Mouse (Mus musculus) forebrain, embryonic 12.5 days (tissue): ENCODE measurements at regions not wholly inside any gene's neighbourhood (a gene's known extent, or its start where the extent isn't known, plus 50 kb on each side); places are given as distances from the start of the nearest gene placed in this dataset.

ENCODE experiments used
- ATAC-seq: fragments of 200-750 bp; cut with Nextera tagmentation; 2 replicates; pipeline ENCODE4 v1.8.0; 2017; ENCODE audit warnings: moderate TSS enrichment; ENCODE audit not compliant: low FRiP score
- H3K27ac ChIP-seq: fragments of 300-500 bp; sonication (generic); 2 replicates; pipeline ENCODE4 v1.5.1; 2016; ENCODE audit warnings: mild to moderate bottlenecking
- H3K27me3 ChIP-seq: fragments of 300-500 bp; sonication (generic); 2 replicates; pipeline ENCODE4 v1.6.1; 2016; ENCODE audit warnings: mild to moderate bottlenecking
- H3K36me3 ChIP-seq: fragments of 300-500 bp; sonication (generic); replicated peaks from 2 replicates; pipeline ENCODE4 v1.6.1; 2016; ENCODE audit warnings: mild to moderate bottlenecking
- H3K4me1 ChIP-seq: fragments of 300-500 bp; sonication (generic); 2 replicates; pipeline ENCODE4 v1.6.1; 2016
- H3K4me2 ChIP-seq: fragments of 300-500 bp; sonication (generic); 2 replicates; pipeline ENCODE4 v1.6.1; 2016; ENCODE audit warnings: mild to moderate bottlenecking, moderate library complexity
- H3K4me3 ChIP-seq: fragments of 300-500 bp; sonication (generic); replicated peaks from 2 replicates; pipeline ENCODE4 v1.5.1; 2016; ENCODE audit warnings: mild to moderate bottlenecking
- H3K9ac ChIP-seq: fragments of 300-500 bp; sonication (generic); 2 replicates; pipeline ENCODE4 v1.6.1; 2016; ENCODE audit warnings: mild to moderate bottlenecking
- H3K9me3 ChIP-seq: fragments of 300-500 bp; sonication (generic); 2 replicates; pipeline ENCODE4 v1.6.1; 2016
- WGBS: fragments of 180-500 bp; shearing (Covaris S2); methylation state at CpG from one replicate; pipeline ENCODE4 v1.1.7; 2016; 5-methylcytosine and 5-hydroxymethylcytosine counted together

DNA sequence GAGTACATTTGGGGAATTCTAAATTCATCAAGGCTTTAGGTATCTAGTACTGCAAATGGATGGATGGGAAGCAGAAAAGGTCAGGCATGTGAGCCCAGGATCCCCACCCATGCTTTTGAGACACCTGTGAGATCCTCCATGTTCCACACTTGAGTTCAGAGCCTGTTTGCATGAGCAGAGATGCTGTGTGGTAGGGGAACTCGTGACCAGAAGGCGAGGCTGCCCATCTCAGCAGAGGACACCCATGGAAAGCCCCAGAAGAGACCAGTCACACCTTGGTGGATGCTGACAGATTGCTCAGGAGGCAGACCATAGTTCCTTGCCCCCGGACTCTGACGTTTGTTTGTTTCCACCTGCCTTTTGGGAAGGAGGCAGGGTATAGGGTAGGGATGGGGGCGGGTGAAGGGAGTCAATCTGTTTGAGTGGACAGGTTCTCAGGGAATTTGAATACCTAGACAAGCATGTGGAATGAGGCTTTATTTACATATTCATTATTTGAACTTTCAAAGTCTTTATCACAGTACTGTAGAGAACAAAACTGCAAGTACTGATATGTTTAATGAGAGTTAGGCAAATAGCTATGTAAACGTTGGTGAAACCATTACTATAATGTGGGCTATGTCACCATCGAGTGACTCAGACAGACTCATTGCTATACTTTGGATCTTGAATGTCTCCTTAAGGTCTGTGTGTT, 278.5 kb downstream of the Dhx35 start:
- H3K9ac ChIP-seq: no peak overlapping the region
- H3K4me3 ChIP-seq: no peak overlapping the region

DNA sequence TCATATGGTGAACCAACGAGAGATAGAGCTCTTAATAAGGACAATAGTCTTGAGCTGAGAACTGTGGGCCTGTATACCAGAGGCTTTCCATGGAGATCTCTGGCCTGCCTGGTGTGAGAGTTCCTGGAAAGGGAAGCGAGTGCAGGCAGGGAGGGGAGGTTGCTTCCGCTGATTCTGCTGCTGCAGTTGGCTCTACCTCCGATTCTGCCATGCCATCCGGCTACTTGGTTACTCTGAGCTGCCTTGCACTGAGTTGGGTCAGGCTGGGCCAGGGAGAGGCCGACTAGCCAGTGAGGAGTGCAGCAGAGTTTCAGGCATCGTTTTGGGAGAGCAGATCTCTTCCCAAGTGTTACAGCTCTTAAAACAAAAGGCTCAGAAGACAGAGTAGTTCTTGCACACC, 285.2 kb downstream of the Dhx35 start:
- Histone ChIP-seq H3K4me2 (no peak overlapping the region), H3K36me3 (no peaks in the 10 kb centered on the region), H3K9me3 (no peaks in the 10 kb centered on the region), H3K27ac (no peak overlapping the region), H3K4me3 (no peak overlapping the region), H3K4me1 (0 out of 2 replicates have a peak, but pooled peaks cover 6% of the 10 kb centered on the region), H3K9ac (no peak overlapping the region), H3K27me3 (peaks cover 5% of the 10 kb centered on the region; the same call in 1 of the 2 replicates)
- no peak for ATAC-seq
- 85% methylated on average over 7 of the region's 7 CpGs for WGBS

More for the DNA sequence above, 278.5 kb downstream of the Dhx35 start:
- peaks cover 5% of the 10 kb centered on the region; the same call in 1 of the 2 replicates for H3K27me3 ChIP-seq
- H3K27ac ChIP-seq: no peak overlapping the region
- H3K4me2 ChIP-seq: no peak overlapping the region
- no peak for ATAC-seq
- H3K9me3 ChIP-seq: no peaks in the 10 kb centered on the region
- 0 out of 2 replicates have a peak, but pooled peaks cover 4% of the 10 kb centered on the region for H3K4me1 ChIP-seq
- H3K36me3 ChIP-seq: no peaks in the 10 kb centered on the region
- WGBS: 83% methylated on average over 7 of the region's 7 CpGs

DNA sequence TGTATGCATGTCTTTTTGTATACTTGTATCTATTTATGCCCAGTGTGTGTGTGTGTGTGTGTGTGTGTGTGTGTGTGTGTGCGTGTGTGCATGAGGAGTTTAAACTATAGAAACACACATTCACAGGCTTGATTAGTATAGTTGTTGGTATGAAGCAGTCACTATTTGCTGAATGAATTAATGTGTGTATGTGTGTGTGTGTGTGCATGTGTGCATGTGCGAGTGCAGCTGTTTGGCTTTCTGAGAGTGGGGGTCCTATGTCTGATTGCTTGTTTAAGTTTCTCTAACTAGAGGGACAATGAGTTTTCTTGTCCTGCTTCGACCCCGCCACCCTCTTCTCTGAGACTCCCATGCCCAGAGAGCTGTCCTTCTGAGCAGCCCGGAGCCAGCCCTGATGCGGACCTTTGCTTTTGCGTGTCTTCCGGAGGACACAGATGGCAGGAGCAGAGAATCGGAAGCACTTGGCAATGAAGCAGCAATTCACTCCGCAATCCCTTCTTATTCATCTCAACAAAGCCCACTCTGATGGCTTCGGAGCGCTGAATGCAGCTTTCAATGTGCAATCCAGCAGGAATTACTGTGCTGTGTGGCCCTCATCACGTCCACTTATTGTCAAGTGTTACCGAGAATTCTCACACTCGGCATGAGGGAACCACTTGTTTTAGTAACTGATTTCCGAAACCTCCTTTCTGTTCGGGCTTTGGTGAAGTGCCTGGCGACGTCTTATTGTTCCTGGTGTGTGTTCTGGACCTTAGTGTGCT, 286.4 kb downstream of the Dhx35 start:
- Histone ChIP-seq H3K27me3 (peaks cover 5% of the 10 kb centered on the region; the same call in 1 of the 2 replicates), H3K27ac (no peak overlapping the region; the same call in 1 of the 2 replicates), H3K36me3 (no peaks in the 10 kb centered on the region), H3K4me3 (no peak overlapping the region), H3K9me3 (no peaks in the 10 kb centered on the region), H3K4me1 (0 out of 2 replicates have a peak, but pooled peaks cover 6% of the 10 kb centered on the region), H3K9ac (no peak overlapping the region), H3K4me2 (peak overlapping the region; percentile 17; the same call in 1 of the 2 replicates)
- WGBS: 51% methylated on average over 19 of the region's 19 CpGs
- ATAC-seq: peak; percentile 55; the same call in 1 of the 2 replicates

DNA sequence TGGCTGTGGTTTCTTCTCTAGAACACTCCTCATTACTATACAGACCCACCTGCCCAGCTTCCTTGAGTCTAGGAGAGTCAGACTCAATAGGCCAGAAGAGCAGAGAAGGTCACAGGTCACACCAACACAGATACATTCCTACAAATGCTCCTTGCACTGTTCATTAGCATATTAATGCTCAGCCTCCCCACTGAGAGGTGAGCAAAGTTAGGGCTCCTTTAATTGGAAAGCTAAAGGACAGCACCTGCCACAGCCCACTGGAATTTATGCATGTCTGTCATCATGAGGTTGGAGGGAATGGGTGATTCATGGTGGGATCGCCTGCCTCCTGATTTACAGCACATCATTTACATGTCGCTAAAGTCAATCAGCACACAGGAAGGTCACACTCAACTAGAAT, 292.2 kb downstream of the Dhx35 start:
- no peak overlapping the region for H3K9ac ChIP-seq
- no peak overlapping the region for H3K27ac ChIP-seq
- H3K4me2 ChIP-seq: no peak overlapping the region
- H3K4me1 ChIP-seq: no peaks in the 10 kb centered on the region
- H3K4me3 ChIP-seq: no peak overlapping the region
- 81% methylated on average over 2 of the region's 2 CpGs for WGBS
- H3K9me3 ChIP-seq: no peaks in the 10 kb centered on the region
- H3K27me3 ChIP-seq: no peaks in the 10 kb centered on the region
- ATAC-seq: no peak
- no peaks in the 10 kb centered on the region for H3K36me3 ChIP-seq

DNA sequence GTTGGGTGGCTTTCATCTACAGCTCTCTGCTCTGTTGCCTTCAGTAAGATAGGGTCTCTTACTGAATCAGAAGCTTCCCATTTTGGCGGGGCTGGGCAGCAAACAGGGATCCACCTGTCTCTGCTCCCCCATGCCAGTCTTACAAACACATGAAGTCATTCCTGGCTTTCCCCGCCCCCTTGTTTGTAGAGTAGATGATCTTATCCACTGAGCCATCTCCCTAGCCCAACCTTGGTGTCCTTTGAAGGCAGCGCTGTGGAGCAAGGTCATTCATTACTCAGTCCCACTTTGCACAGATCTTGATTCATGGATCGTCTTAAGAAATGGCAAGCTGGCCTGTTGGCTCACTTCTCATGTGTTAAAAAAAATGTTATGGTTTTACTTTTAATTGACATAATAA, 293.6 kb downstream of the Dhx35 start:
- Histone ChIP-seq H3K36me3 (no peaks in the 10 kb centered on the region), H3K9me3 (no peaks in the 10 kb centered on the region), H3K9ac (no peak overlapping the region), H3K4me1 (no peaks in the 10 kb centered on the region), H3K4me3 (no peak overlapping the region), H3K27ac (no peak overlapping the region), H3K27me3 (no peaks in the 10 kb centered on the region), H3K4me2 (no peak overlapping the region)
- WGBS: 89% methylated on average over 4 of the region's 4 CpGs
- no peak for ATAC-seq

DNA sequence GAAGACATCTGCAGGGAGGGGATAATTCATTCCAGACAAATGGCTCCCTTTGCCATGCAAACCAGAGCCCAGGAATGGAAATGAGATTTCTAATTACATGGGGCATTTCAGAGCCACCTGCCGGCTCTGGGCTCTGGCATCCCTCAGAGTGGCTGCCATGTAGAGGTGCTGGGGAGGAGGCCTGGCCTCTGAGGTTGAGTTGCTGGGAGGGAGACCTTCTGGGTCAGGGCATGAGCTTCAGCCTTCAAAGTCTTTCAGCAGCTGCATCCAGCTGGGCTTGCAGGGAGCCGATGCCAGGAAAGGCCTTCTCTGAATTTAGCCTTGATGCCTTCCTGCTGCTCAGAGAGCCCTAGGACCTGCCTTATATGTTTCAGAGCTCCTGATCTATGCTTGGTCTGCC, 302.1 kb downstream of the Dhx35 start:
- H3K27ac ChIP-seq: no peak overlapping the region

DNA sequence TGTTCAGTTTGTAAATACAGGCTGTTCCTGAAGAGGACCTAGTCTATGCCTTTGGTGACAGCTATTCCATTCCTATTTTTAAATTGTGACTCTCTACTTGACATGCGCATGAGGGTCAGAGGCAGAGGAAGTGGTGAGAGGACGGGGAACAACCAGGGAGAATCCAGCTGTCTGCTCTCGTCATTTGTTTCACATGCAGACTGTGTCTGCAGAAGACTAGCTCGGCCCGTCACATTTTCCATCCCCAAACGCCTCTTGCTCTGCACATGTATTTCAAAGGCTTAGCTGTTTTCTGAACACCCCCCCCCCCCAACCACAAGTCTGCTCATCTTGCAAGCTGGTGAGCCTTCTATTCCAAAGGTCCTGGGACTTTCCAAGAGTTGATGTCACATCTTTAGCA, 339.4 kb downstream of the Dhx35 start:
- Histone ChIP-seq H3K4me3 (no peak overlapping the region), H3K9me3 (0 out of 2 replicates have a peak, but pooled peaks cover 5% of the 10 kb centered on the region), H3K27me3 (no peaks in the 10 kb centered on the region), H3K27ac (no peak overlapping the region), H3K4me2 (no peak overlapping the region), H3K36me3 (no peaks in the 10 kb centered on the region), H3K9ac (no peak overlapping the region), H3K4me1 (no peaks in the 10 kb centered on the region)
- 83% methylated on average over 6 of the region's 6 CpGs for WGBS
- ATAC-seq: no peak

More for the DNA sequence above, 302.1 kb downstream of the Dhx35 start:
- Histone ChIP-seq H3K4me2 (no peak overlapping the region), H3K36me3 (no peaks in the 10 kb centered on the region), H3K9ac (no peak overlapping the region), H3K4me1 (peaks cover 5% of the 10 kb centered on the region; the same call in 1 of the 2 replicates), H3K9me3 (no peaks in the 10 kb centered on the region), H3K27me3 (no peaks in the 10 kb centered on the region), H3K4me3 (no peak overlapping the region)
- 61% methylated on average over 2 of the region's 2 CpGs for WGBS
- no peak for ATAC-seq

DNA sequence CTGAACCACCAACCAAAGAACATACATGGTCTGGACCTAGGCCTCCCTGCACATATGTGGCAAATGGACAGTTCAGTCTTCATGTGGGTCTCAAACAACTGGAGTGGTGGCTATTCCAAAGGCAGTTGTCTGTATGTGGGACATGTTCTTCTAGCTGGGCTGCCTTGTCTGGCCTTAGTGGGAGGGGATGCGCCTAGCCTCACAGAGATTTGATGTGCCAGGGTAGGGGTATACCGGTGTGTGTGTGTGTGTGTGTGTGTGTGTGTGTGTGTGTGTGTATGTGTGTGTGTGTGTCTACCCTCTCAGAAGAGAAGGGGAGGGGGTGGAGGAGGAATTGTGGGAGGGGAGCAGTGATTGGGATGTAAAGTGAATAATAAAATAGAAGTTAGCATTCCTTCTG, 344.0 kb downstream of the Dhx35 start:
- H3K27ac ChIP-seq: no peak overlapping the region
- no peaks in the 10 kb centered on the region for H3K36me3 ChIP-seq
- H3K4me1 ChIP-seq: no peaks in the 10 kb centered on the region
- no peak for ATAC-seq
- WGBS: 100% methylated on average over 2 of the region's 2 CpGs
- no peak overlapping the region for H3K9ac ChIP-seq
- H3K4me3 ChIP-seq: no peak overlapping the region
- H3K9me3 ChIP-seq: no peaks in the 10 kb centered on the region
- no peaks in the 10 kb centered on the region for H3K27me3 ChIP-seq
- no peak overlapping the region for H3K4me2 ChIP-seq

DNA sequence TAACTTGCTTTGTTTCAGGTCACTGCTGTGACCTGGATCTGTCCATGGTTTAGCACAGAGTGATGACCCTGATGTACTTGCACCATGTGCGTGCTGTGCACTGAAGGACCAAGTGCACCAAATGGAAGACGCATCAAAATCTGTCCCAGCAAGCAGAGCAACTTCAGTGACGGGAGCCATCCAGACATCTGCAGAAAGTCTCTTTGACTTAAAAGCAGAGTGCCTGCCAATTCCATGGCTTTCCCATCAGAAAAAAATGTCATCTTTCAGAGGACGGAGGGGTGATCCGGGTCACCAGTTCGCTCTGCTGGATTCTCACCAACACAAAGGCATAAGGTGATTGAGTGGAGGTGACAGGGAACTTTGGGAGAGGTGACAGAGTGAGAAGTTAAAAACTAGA, 351.4 kb downstream of the Dhx35 start:
- H3K4me2 ChIP-seq: no peak overlapping the region
- no peak for ATAC-seq

DNA sequence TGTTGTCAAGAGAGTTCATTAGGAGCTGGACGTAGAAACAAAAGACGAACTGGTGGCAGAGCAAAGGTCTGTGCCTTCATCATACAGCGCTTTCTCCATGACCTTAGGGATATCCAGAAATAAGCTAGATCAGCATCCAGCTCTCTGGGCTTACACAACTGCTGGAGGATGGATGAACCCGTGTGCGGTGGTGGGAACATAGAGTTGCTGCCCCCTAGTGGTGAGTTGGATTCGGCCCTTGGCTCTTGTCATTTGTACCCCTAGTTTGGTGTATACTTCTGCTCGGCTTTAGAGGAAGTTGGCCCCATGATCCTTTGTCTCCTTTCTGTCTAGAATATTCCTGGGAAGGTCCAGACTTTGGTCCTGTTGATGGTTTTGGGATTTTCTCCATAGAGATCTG, 369.4 kb downstream of the Dhx35 start:
- Histone ChIP-seq H3K4me1 (no peaks in the 10 kb centered on the region), H3K36me3 (no peaks in the 10 kb centered on the region), H3K9ac (no peak overlapping the region), H3K4me3 (no peak overlapping the region), H3K27me3 (no peaks in the 10 kb centered on the region), H3K27ac (no peak overlapping the region), H3K9me3 (no peaks in the 10 kb centered on the region), H3K4me2 (no peak overlapping the region)
- WGBS: 41% methylated on average over 7 of the region's 7 CpGs
- ATAC-seq: no peak

More for the DNA sequence above, 351.4 kb downstream of the Dhx35 start:
- no peak overlapping the region for H3K9ac ChIP-seq
- no peaks in the 10 kb centered on the region for H3K36me3 ChIP-seq
- no peaks in the 10 kb centered on the region for H3K4me1 ChIP-seq
- no peaks in the 10 kb centered on the region for H3K9me3 ChIP-seq
- H3K4me3 ChIP-seq: no peak overlapping the region
- H3K27me3 ChIP-seq: no peaks in the 10 kb centered on the region
- 87% methylated on average over 6 of the region's 6 CpGs for WGBS
- H3K27ac ChIP-seq: no peak overlapping the region

DNA sequence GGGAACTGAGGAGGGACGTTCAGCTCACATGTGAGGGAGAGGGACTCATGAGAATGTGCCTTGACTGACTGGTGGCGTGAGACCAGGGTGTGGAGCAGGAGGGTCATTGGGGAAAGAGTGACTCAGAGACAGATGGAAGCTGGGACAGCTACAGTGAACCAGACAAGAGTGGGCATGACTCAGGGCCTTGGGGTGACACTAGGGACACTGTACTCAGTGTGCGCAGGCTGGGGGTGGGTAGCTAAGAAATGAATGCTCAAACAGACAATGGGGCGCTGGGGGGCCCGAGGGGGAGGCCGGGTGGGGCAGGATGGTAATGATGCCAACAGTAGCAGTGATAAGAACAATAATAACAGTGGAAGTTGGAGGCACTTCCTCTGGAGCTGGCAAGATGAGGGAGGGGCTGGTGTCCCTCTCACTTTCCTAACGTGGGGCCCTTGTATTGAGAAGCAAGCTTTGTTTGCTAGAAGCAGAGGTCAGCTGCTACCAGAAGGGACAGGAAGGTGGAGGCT, 374.0 kb downstream of the Dhx35 start:
- Histone ChIP-seq H3K27ac (no peak overlapping the region), H3K9me3 (no peaks in the 10 kb centered on the region), H3K4me1 (no peaks in the 10 kb centered on the region), H3K27me3 (no peaks in the 10 kb centered on the region), H3K4me3 (no peak overlapping the region), H3K4me2 (no peak overlapping the region), H3K36me3 (no peaks in the 10 kb centered on the region), H3K9ac (no peak overlapping the region)
- ATAC-seq: no peak
- WGBS: 76% methylated on average over 7 of the region's 7 CpGs

DNA sequence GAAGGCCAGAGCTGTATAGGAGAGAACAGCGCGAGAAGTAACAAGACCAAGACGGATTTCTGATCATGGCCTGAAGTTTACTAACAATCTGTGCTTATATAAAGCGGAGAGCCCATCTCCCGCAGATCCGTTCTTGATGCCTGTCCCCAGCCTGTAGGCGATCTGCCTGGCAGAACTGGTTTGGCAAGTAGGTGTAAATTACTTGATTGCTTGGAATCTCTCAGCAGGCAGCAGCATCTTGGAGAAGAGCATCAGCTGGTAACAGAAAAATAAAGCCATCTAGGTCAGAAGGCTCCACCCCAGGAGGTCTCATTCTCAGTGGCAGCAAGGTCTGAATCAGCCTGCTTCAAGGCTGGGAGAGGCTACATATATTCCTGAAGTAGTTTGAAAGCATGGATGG, 401.5 kb downstream of the Dhx35 start:
- H3K4me3 ChIP-seq: no peak overlapping the region
- H3K4me2 ChIP-seq: no peak overlapping the region
- no peaks in the 10 kb centered on the region for H3K27me3 ChIP-seq
- H3K27ac ChIP-seq: no peak overlapping the region
- H3K9me3 ChIP-seq: no peaks in the 10 kb centered on the region
- ATAC-seq: no peak
- 49% methylated on average over 7 of the region's 7 CpGs for WGBS
- H3K36me3 ChIP-seq: no peaks in the 10 kb centered on the region
- no peak overlapping the region for H3K9ac ChIP-seq
- H3K4me1 ChIP-seq: no peaks in the 10 kb centered on the region
